Mouse (Mus musculus): ENCODE measurements at regions not wholly inside any gene's neighbourhood (a gene's known extent, or its start where the extent isn't known, plus 50 kb on each side); places are given as distances from the start of the nearest gene placed in this dataset.
A peak's percentile ranks its signal among the peaks of the same experiment; 100 is the strongest.

DNA sequence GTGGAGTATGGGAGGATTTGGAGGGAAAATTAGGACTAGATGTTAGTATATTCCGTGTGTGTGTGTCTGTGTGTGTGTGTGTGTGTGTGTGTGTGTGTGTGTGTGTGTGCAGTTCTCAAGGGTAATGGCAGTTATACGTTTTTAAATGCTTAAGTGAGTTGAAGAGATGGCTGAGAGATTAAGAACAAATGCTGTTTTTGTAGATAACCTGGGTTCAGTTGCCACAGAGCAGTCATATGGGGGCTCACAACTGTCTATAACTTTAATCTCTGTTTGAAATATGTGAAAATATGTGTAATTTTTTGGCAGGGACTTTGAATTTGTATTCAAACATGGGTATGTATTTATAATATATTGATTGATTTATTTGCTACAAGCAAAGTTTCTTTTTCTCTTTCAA lies 1108.3 kb upstream of the Nova1 start:
- no peaks in the 10 kb centered on the region for H3K36me3 ChIP-seq (ENCODE audit: control insufficient read depth in 1 of 2, insufficient read depth in 2 of 2, low read length in 2 of 2)
- H3K27ac ChIP-seq (ENCODE audit: control insufficient read depth, low read depth, low read length) = no peak overlapping the region
- no peak for DNase-seq (ENCODE audit: low read depth, low spot score)
- H3K4me1 ChIP-seq (ENCODE audit: control insufficient read depth in 1 of 2, insufficient read depth in 2 of 2, low read length in 2 of 2) = no peaks in the 10 kb centered on the region; a peak in 1 of 4 replicates
- no peaks in the 10 kb centered on the region for H3K79me2 ChIP-seq (ENCODE audit: control insufficient read depth, insufficient read depth, low read length, poor library complexity)
- TF ChIP-seq TCF12 (IDR thresholded peaks at IDR 0.05; ENCODE audit: low read depth, low read length) = peak; percentile 67; the same call in 1 of the 2 replicates
- no peak for TF ChIP-seq CHD2 (IDR thresholded peaks at IDR 0.05; ENCODE audit: low read length)
- peak in 1 of 2 experiments; percentile 57; a peak in 1 of 4 replicates for TF ChIP-seq EP300 (IDR thresholded peaks at IDR 0.05; ENCODE audit: low read depth in 1 of 2, low read length in 2 of 2)
- H3K9me3 ChIP-seq (replicated peaks; ENCODE audit: insufficient read depth, low read length) = no peaks in the 10 kb centered on the region
- H3K4me3 ChIP-seq (ENCODE audit: control insufficient read depth in 1 of 2, insufficient read depth in 1 of 2, low read depth in 2 of 2, low read length in 2 of 2) = no peak overlapping the region
- no peaks in the 10 kb centered on the region for H3K27me3 ChIP-seq (ENCODE audit: control insufficient read depth in 1 of 2, insufficient read depth in 2 of 2, low read length in 2 of 2)
- no peak overlapping the region for H3K9ac ChIP-seq (ENCODE audit: control insufficient read depth, low read depth, low read length, poor library complexity, severe bottlenecking)

All from MEL (cell line).